Mouse (Mus musculus) myocyte (in vitro differentiated cells): ENCODE results near the gene Cst7. TPM values are rescaled to one million over a fixed set of nuclear protein-coding genes. Genes with fewer than 3 reads are reported as not detected.

ENCODE experiments used
- H3K27me3 ChIP-seq: one replicate; pipeline ENCODE4 v1.6.1; 2011; ENCODE audit not compliant: control insufficient read depth, insufficient read depth, insufficient read length
- H3K36me3 ChIP-seq: one replicate; pipeline ENCODE4 v1.6.1; 2011; ENCODE audit not compliant: control insufficient read depth, insufficient read depth
- H3K4me2 ChIP-seq: one replicate; pipeline ENCODE4 v1.6.1; 2011; ENCODE audit warnings: low read depth, control low read depth
- H3K4me3 ChIP-seq: one replicate; pipeline ENCODE4 v1.5.1; 2011; ENCODE audit warnings: mild to moderate bottlenecking, control low read depth, moderate library complexity
- H3K79me2 ChIP-seq: one replicate; pipeline ENCODE4 v1.6.1; 2011; ENCODE audit not compliant: control insufficient read depth, insufficient read depth
- H3ac ChIP-seq: one replicate; pipeline ENCODE4 v1.6.1; 2011; ENCODE audit not compliant: control insufficient read depth, insufficient read length
- CEBPB ChIP-seq: IDR thresholded peaks from 2 replicates; pipeline ENCODE4 v1.6.1; 2011; ENCODE audit warnings: mild to moderate bottlenecking, moderate library complexity; ENCODE audit not compliant: poor library complexity, insufficient read depth, severe bottlenecking
- E2F4 ChIP-seq: IDR thresholded peaks from one replicate; pipeline ENCODE4 v1.6.1; 2011; ENCODE audit warnings: mild to moderate bottlenecking, control low read depth, moderate library complexity; ENCODE audit not compliant: insufficient read depth
- MAX ChIP-seq: IDR thresholded peaks from one replicate; pipeline ENCODE4 v1.6.1; 2011; ENCODE audit warnings: low read depth, mild to moderate bottlenecking, control low read depth
- MYOD1 ChIP-seq, 3 experiments: IDR thresholded peaks; one replicate each; pipeline ENCODE4 v1.6.1; 2011; ENCODE audit warnings: control low read depth in 2 of 3, low read depth in 2 of 3, mild to moderate bottlenecking in 2 of 3, moderate library complexity in 1 of 3; ENCODE audit not compliant: insufficient read length in 2 of 3, control insufficient read depth in 1 of 3
- MYOG ChIP-seq, 3 experiments: IDR thresholded peaks; one replicate each; pipeline ENCODE4 v1.6.1; 2011; ENCODE audit warnings: control low read depth in 2 of 3, low read depth in 2 of 3, mild to moderate bottlenecking in 2 of 3; ENCODE audit not compliant: insufficient read length in 2 of 3, control insufficient read depth in 1 of 3, insufficient read depth in 1 of 3
- POLR2A ChIP-seq: IDR thresholded peaks from one replicate; pipeline ENCODE4 v1.6.1; 2011; ENCODE audit warnings: low read depth, mild to moderate bottlenecking, control low read depth, moderate library complexity; ENCODE audit not compliant: insufficient read length
- POLR2AphosphoS2 ChIP-seq: IDR thresholded peaks from one replicate; pipeline ENCODE4 v1.6.1; 2011; ENCODE audit warnings: low read depth, control low read depth; ENCODE audit not compliant: insufficient read length
- REST ChIP-seq: IDR thresholded peaks from one replicate; pipeline ENCODE4 v1.6.1; 2011; ENCODE audit warnings: mild to moderate bottlenecking, control low read depth, moderate library complexity; ENCODE audit not compliant: insufficient read depth, insufficient read length
- SRF ChIP-seq: IDR thresholded peaks from one replicate; pipeline ENCODE4 v1.6.1; 2011; ENCODE audit warnings: low read depth; ENCODE audit not compliant: control insufficient read depth, insufficient read length
- TCF12 ChIP-seq: IDR thresholded peaks from one replicate; pipeline ENCODE4 v1.6.1; 2011; ENCODE audit warnings: mild to moderate bottlenecking, control low read depth; ENCODE audit not compliant: poor library complexity, insufficient read depth, severe bottlenecking
- TCF3 ChIP-seq: IDR thresholded peaks from one replicate; pipeline ENCODE4 v1.6.1; 2011; ENCODE audit warnings: low read depth, control low read depth; ENCODE audit not compliant: insufficient read length
- USF1 ChIP-seq: IDR thresholded peaks from one replicate; pipeline ENCODE4 v1.6.1; 2011; ENCODE audit warnings: low read depth, mild to moderate bottlenecking, control low read depth, moderate library complexity
- polyA plus RNA-seq: library from polyadenylated mRNA; unstranded; fragments of >200 nt; fragmentation: generic; extraction: Trizol; gene quantifications from one replicate; pipeline ENCODE4 v1.2.1, GENCODE M21; 2012; ENCODE audit warnings: missing spikeins

The Cst7 gene
- polyA plus RNA-seq, 1 experiment: not detected

- peak within 1 kb of the TSS; percentile 64 for H3K4me3 ChIP-seq
- H3K36me3 ChIP-seq: no peaks in the 10 kb centered on the region
- TF ChIP-seq SRF: peak; percentile 86
- TF ChIP-seq TCF12: no peak
- TF ChIP-seq USF1: no peak
- TF ChIP-seq E2F4: peak; percentile 47
- peak in 1 of 3 experiments; percentile 8 for TF ChIP-seq MYOD1 (IDR thresholded peaks at IDR 0.05; ENCODE audit: control insufficient read depth in 1 of 3, insufficient read length in 2 of 3, low read depth in 2 of 3)
- peak; percentile 84 for TF ChIP-seq POLR2A
- no peak for TF ChIP-seq TCF3
- peak; percentile 59; the same call in 1 of the 2 replicates for TF ChIP-seq CEBPB
- TF ChIP-seq POLR2AphosphoS2: peak; percentile 85
- no peak for TF ChIP-seq MAX
- TF ChIP-seq REST: no peak
- peak in 1 of 3 experiments; percentile 40 for TF ChIP-seq MYOG (IDR thresholded peaks at IDR 0.05; ENCODE audit: control insufficient read depth in 1 of 3, insufficient read depth in 1 of 3, insufficient read length in 2 of 3, low read depth in 2 of 3)
- H3K79me2 ChIP-seq: peaks cover 21% of the 10 kb centered on the region
- H3K4me2 ChIP-seq: peak within 1 kb of the TSS; percentile 95
- no peaks in the 10 kb centered on the region for H3K27me3 ChIP-seq
- peak within 1 kb of the TSS; percentile 31 for H3ac ChIP-seq
These were observed 38.0 kb downstream of the Cst7 start, which contains the start of gene Apmap for GRCm38 (mm10) chr2:150608087-150608799. Gene Apmap, minus strand, starts transcription at chr2:150608567.

- H3K4me2 ChIP-seq: peak overlapping the region; percentile 95
- no peaks in the 10 kb centered on the region for H3K36me3 ChIP-seq
- peak overlapping the region; percentile 64 for H3K4me3 ChIP-seq
- TF ChIP-seq POLR2AphosphoS2 (no peak), MAX (no peak), USF1 (no peak), TCF12 (no peak), MYOG (IDR thresholded peaks at IDR 0.05; ENCODE audit: control insufficient read depth in 1 of 3, insufficient read depth in 1 of 3, insufficient read length in 2 of 3, low read depth in 2 of 3) (no peak), E2F4 (no peak), TCF3 (no peak), CEBPB (no peak), MYOD1 (IDR thresholded peaks at IDR 0.05; ENCODE audit: control insufficient read depth in 1 of 3, insufficient read length in 2 of 3, low read depth in 2 of 3) (no peak), REST (no peak)
- peak overlapping the region; percentile 31 for H3ac ChIP-seq
- H3K27me3 ChIP-seq: no peaks in the 10 kb centered on the region
- peaks cover 21% of the 10 kb centered on the region for H3K79me2 ChIP-seq
These were observed 38.8 kb downstream of the Cst7 start for GRCm38 (mm10) chr2:150608872-150609560.

GRCm38 (mm10) chr2:150610097-150610496, 39.9 kb downstream of the Cst7 start:
- Histone ChIP-seq H3K4me3 (no peak overlapping the region), H3K36me3 (no peaks in the 10 kb centered on the region), H3K79me2 (peaks cover 21% of the 10 kb centered on the region), H3K4me2 (no peak overlapping the region), H3K27me3 (no peaks in the 10 kb centered on the region), H3ac (no peak overlapping the region)
- TF ChIP-seq MYOG (IDR thresholded peaks at IDR 0.05; ENCODE audit: control insufficient read depth in 1 of 3, insufficient read depth in 1 of 3, insufficient read length in 2 of 3, low read depth in 2 of 3): no peak
- no peak for TF ChIP-seq MYOD1 (IDR thresholded peaks at IDR 0.05; ENCODE audit: control insufficient read depth in 1 of 3, insufficient read length in 2 of 3, low read depth in 2 of 3)
- TF ChIP-seq TCF3: no peak
- TF ChIP-seq REST: no peak
- TF ChIP-seq CEBPB: no peak
- TF ChIP-seq POLR2A: no peak
- no peak for TF ChIP-seq MAX
- no peak for TF ChIP-seq POLR2AphosphoS2
- no peak for TF ChIP-seq SRF
- no peak for TF ChIP-seq E2F4
- no peak for TF ChIP-seq USF1
- no peak for TF ChIP-seq TCF12

- Histone ChIP-seq H3K4me3 (no peak overlapping the region), H3K27me3 (peaks cover 6% of the 10 kb centered on the region), H3ac (no peak overlapping the region), H3K4me2 (no peak overlapping the region), H3K36me3 (no peaks in the 10 kb centered on the region), H3K79me2 (no peaks in the 10 kb centered on the region)
- TF ChIP-seq REST: no peak
- TF ChIP-seq TCF3: no peak
- no peak for TF ChIP-seq CEBPB
- TF ChIP-seq MAX: no peak
- no peak for TF ChIP-seq MYOG (IDR thresholded peaks at IDR 0.05; ENCODE audit: control insufficient read depth in 1 of 3, insufficient read depth in 1 of 3, insufficient read length in 2 of 3, low read depth in 2 of 3)
- TF ChIP-seq SRF: no peak
- TF ChIP-seq MYOD1 (IDR thresholded peaks at IDR 0.05; ENCODE audit: control insufficient read depth in 1 of 3, insufficient read length in 2 of 3, low read depth in 2 of 3): no peak
- no peak for TF ChIP-seq E2F4
- no peak for TF ChIP-seq POLR2A
- TF ChIP-seq USF1: no peak
- no peak for TF ChIP-seq TCF12
- TF ChIP-seq POLR2AphosphoS2: no peak
These were observed 51.5 kb downstream of the Cst7 start for GRCm38 (mm10) chr2:150621698-150622097.
